Mouse (Mus musculus): ENCODE measurements at regions not wholly inside any gene's neighbourhood (a gene's known extent, or its start where the extent isn't known, plus 50 kb on each side); places are given as distances from the start of the nearest gene placed in this dataset.

GRCm38 (mm10) chr1:76019071-76019470 lies 473.0 kb downstream of the Slc4a3 start:
- DNase-seq, result no peak

- no peak for DNase-seq
Measured at GRCm38 (mm10) chr1:76024650-76025049, 478.6 kb downstream of the Slc4a3 start.

DNA sequence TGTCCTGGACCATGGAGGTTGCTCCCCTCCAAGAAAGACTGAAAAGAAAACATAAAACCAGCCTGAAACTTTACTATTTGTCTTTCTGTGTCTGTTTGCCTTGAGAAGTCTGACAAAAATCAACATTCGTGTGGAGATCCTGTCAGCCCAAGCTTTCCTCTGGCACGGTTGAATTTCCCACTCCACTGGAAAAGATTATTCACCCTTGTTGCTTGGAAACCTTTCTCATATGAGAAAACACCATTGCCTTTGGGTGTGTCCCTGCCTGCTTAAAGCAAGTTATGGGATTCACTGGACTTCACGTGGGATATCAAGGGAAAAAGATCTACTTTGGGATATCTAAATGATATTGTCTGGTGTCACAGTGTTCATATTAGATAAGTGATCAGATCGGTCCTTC lies 479.3 kb downstream of the Slc4a3 start:
- no peak for DNase-seq

GRCm38 (mm10) chr1:76029059-76029458 lies 483.0 kb downstream of the Slc4a3 start:
- no peak for DNase-seq

GRCm38 (mm10) chr1:76031171-76031922 lies 485.3 kb downstream of the Slc4a3 start:
- DNase-seq, result peak in 1 of 2 experiments; percentile 8

- no peak for DNase-seq
Measured at GRCm38 (mm10) chr1:76031923-76032285, 485.8 kb downstream of the Slc4a3 start.

GRCm38 (mm10) chr1:76032626-76033025 lies 486.6 kb downstream of the Slc4a3 start:
- no peak for DNase-seq

GRCm38 (mm10) chr1:76036316-76036715 lies 490.2 kb downstream of the Slc4a3 start:
- DNase-seq, result no peak

GRCm38 (mm10) chr1:76039029-76039655 lies 493.1 kb downstream of the Slc4a3 start:
- peak; percentile 43 to 50 for DNase-seq

DNA sequence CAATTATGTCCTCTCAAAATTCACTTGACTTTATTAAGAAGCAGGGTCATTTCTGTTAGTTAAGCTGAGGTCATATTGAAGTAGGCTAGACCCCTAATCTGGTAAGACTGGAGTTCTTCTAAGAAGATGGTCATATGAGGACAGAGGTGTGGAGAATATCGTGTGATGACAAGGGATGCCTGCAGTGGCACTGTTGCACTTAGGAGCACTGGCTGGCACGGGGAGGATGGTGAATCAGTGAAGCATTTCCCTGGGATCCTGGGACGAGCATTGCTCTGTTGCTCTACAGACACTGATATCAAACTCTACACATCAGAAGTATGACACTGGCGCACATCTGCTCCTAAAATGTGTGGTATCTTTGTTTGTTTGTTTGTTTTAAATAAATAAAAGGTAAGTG lies 493.6 kb downstream of the Slc4a3 start:
- DNase-seq, result no peak

DNA sequence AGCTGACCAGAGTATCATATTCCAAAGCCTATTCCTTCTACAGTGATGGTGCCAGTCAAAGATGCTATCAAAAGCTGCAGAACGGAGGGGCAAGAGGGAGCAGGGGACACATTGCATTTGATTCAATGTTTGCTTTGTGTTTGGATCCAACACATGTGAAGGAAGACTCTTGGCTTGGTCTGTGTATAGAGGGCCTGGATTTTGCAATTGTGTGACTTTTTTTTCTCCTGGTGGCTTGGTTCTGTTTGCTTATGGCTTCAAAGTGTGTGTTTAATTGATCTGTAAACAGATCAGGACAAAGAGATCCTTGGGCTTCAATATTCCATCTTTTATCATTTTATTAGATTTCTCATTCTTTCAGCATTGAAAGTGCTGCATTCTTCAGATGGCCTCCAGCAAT lies 504.2 kb downstream of the Slc4a3 start:
- no peak for DNase-seq

GRCm38 (mm10) chr1:76053378-76054171 lies 507.5 kb downstream of the Slc4a3 start:
- no peak for DNase-seq

GRCm38 (mm10) chr1:76065783-76066182 lies 519.7 kb downstream of the Slc4a3 start:
- no peak for DNase-seq

DNA sequence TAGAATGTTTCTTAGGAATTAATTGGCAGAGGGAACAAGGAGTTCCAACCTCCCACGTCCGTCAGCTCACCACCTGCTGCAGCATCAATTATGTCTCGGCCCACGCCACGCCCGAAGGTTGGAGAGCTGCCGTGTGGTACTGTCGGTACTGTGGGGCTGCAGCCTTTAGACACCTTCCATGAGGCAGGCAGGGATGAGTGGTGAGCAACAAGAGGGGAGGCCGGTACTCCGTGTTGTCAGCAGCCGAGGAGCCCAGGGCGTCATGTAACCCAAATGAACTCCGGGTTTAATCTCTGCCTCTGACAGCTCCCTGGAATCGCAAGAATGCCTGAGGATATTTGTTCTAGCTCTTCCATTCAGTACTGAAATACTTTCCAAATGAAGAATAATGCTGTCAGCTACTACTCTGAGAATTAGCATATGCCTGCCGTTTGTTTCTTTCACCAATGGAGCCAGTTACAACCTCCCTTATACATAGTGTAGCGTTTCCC lies 524.8 kb downstream of the Slc4a3 start:
- DNase-seq, result peak; percentile 77 to 85

DNA sequence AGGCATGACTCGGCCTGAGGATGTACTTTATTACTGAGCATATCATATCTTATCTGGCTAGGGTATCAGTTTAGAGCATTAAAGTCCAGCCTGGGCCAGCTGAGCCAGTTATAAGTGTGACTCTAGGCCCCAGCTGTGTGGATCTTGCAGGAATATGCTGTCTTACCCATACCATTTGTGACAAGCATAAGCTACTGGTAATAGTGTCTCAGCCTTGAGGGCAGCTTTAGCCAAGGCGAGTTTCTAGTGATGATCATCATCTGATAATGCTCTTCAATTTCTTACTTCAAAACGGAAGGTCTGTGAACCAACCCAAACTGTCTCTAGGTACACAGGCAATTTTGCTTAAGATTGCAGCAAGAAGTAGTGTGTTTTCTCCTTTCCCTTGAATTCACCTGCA lies 529.1 kb downstream of the Slc4a3 start:
- DNase-seq, result no peak

GRCm38 (mm10) chr1:76075685-76076455 lies 529.8 kb downstream of the Slc4a3 start:
- no peak for DNase-seq

DNA sequence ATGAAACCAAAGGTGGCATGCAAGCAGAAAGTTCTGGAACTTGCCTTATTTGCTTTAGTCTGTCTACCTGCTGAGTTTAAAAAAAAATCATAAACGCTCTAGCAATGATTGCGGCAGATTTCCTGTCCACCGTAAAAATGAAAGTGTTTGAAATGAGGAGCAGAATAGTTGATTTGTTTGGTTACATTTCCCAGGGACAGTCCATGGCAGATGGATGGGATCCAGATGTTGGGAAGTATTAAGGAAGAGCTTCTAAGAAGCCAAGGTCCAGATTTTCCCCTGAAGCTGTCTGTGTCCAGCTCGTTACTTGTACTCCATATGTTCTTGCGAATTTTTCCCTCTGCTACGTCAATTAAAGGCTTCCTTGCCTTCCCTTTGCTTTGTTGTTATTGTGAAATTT lies 534.2 kb downstream of the Slc4a3 start:
- DNase-seq, result no peak

- no peak for DNase-seq
Measured at GRCm38 (mm10) chr1:76081700-76082099, 535.6 kb downstream of the Slc4a3 start.

- DNase-seq, result no peak
Measured at GRCm38 (mm10) chr1:76083273-76084036, 537.4 kb downstream of the Slc4a3 start.

DNA sequence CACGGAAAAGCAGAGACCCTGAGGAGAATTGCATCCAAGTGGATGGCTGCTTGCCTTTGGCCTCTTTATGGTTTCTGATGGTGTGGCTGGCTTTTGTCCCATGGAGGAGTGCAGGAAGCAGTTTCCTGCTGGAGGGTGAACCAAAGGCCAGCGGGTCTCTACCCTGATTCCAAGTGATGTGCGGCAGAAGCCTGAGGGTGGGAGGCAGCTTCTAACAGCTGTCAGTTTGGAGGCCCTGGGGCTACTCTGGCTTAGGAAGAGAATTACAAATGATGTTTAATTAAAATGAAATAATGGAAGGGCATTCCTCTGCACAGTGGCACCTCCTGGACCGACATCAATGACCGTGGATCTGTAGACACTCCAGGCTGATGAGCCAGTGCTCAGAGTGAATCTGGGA lies 545.0 kb downstream of the Slc4a3 start:
- DNase-seq, result no peak

GRCm38 (mm10) chr1:76113281-76113680 lies 567.2 kb downstream of the Slc4a3 start:
- DNase-seq, result no peak

- DNase-seq, result no peak
Measured at GRCm38 (mm10) chr1:76120840-76121239, 574.8 kb downstream of the Slc4a3 start.
